Mouse (Mus musculus) heart, postnatal 0 days (tissue): ENCODE results near the gene Gm17304.

Experiments used
- CTCF ChIP-seq: IDR thresholded peaks from 2 replicates; pipeline ENCODE4 v1.5.1; 2016; ENCODE audit warnings: antibody characterized with exemption, control low read depth, low read depth
- EP300 ChIP-seq: IDR thresholded peaks from 2 replicates; pipeline ENCODE4 v1.6.1; 2016; ENCODE audit warnings: antibody characterized with exemption, low read depth

GRCm38 (mm10) chr5:106614570-106614969 lies 5.7 kb downstream of the Gm17304 start:
- no peak for TF ChIP-seq CTCF
- no peak for TF ChIP-seq EP300
